17 mouse cellular contexts compared by ENCODE assay signal in genomic region chr12:80098825-80099224, GRCm38 (mm10). TPM values are rescaled to one million over a fixed set of nuclear protein-coding genes. Genes with fewer than 3 reads are reported as not detected.
DNase-seq lines count a peak whose midpoint lies in the region; ATAC-seq and TF ChIP-seq lines count a peak whose summit lies in the region.
"Had no signal": no experiment of that assay in that cellular context is flagged by ENCODE, and none has a peak within 500 bp of the region (broad histone marks: within the 10 kb centered on the region; RNA-seq: fewer than 3 reads in every experiment).

No protein-coding gene starts in this region.

- H3K36me3 ChIP-seq in kidney, embryonic 14.5 days (ENCODE audit: control insufficient read depth, insufficient read depth, low read length): no peaks in the 10 kb centered on the region
- no peaks in the 10 kb centered on the region for H3K36me3 ChIP-seq in heart, embryonic 12.5 days
- H3K36me3 ChIP-seq: forebrain, embryonic 12.5 days; heart, embryonic 13.5 days; midbrain, embryonic 12.5 days; neural tube, embryonic 13.5 days had no signal

- H3K27ac ChIP-seq in kidney, embryonic 14.5 days (ENCODE audit: low read depth, low read length): peak overlapping the region; percentile 14; the same call in 1 of the 2 replicates
- H3K27ac ChIP-seq in embryonic fibroblast, embryonic 13.5 days (ENCODE audit: insufficient read depth, low read length): peak overlapping the region; percentile 4; the same call in 1 of the 2 replicates
- no peak overlapping the region for H3K27ac ChIP-seq in heart, embryonic 12.5 days (ENCODE audit: poor library complexity, severe bottlenecking)
- H3K27ac ChIP-seq: forebrain, embryonic 12.5 days; heart, embryonic 13.5 days; hindbrain, postnatal 0 days; midbrain, embryonic 12.5 days; neural tube, embryonic 13.5 days had no signal

- no peak overlapping the region for H3K4me2 ChIP-seq in kidney, embryonic 14.5 days (replicated peaks; ENCODE audit: low read depth, low read length)
- H3K4me2 ChIP-seq in heart, embryonic 12.5 days: no peak overlapping the region
- H3K4me2 ChIP-seq: forebrain, embryonic 12.5 days; heart, embryonic 13.5 days; liver, embryonic 11.5 days; midbrain, embryonic 12.5 days; neural tube, embryonic 13.5 days had no signal

- H3K9me3 ChIP-seq in kidney, embryonic 14.5 days (ENCODE audit: control insufficient read depth, low read length): no peaks in the 10 kb centered on the region
- no peaks in the 10 kb centered on the region for H3K9me3 ChIP-seq in heart, embryonic 12.5 days (replicated peaks)
- H3K9me3 ChIP-seq: forebrain, embryonic 12.5 days; heart, embryonic 13.5 days; midbrain, embryonic 12.5 days; neural tube, embryonic 13.5 days had no signal

- H3K4me3 ChIP-seq in kidney, embryonic 14.5 days (ENCODE audit: low read length): no peak overlapping the region
- H3K4me3 ChIP-seq in embryonic fibroblast, embryonic 13.5 days (ENCODE audit: insufficient read depth, low read length): no peak overlapping the region
- no peak overlapping the region for H3K4me3 ChIP-seq in heart, embryonic 12.5 days
- H3K4me3 ChIP-seq: forebrain, embryonic 12.5 days; heart, embryonic 13.5 days; midbrain, embryonic 12.5 days; neural tube, embryonic 13.5 days had no signal

- no peak for DNase-seq in kidney, postnatal 14 days
- DNase-seq in NIH3T3 (ENCODE audit: low read depth): peak; percentile 61
- peak; percentile 66 for DNase-seq in lung, postnatal 36 days
- no peak for DNase-seq in cerebellum, adult 18-20 months
- DNase-seq: cerebellum, postnatal 10 days; gastrocnemius, postnatal 14 days; heart, postnatal 36 days; kidney, adult 9 months had no signal

- WGBS in kidney, embryonic 14.5 days: 91% methylated on average over 1 of the region's 1 CpGs
- 93% methylated on average over 1 of the region's 1 CpGs for WGBS in heart, embryonic 12.5 days

- ATAC-seq in kidney, embryonic 14.5 days (ENCODE audit: low FRiP score, low TSS enrichment): no peak
- no peak for ATAC-seq in heart, embryonic 12.5 days (ENCODE audit: insufficient number of reproducible peaks, low FRiP score)
- ATAC-seq: hindbrain, postnatal 0 days had no signal

- peaks cover 23% of the 10 kb centered on the region; the same call in 1 of the 2 replicates for H3K4me1 ChIP-seq in kidney, embryonic 14.5 days (ENCODE audit: control insufficient read depth, insufficient read depth, low read length)
- peaks cover 2% of the 10 kb centered on the region; the same call in 1 of the 2 replicates for H3K4me1 ChIP-seq in embryonic fibroblast, embryonic 13.5 days (ENCODE audit: control insufficient read depth, insufficient read depth, low read length)
- H3K4me1 ChIP-seq in heart, embryonic 12.5 days (replicated peaks): peaks cover 17% of the 10 kb centered on the region
- H3K4me1 ChIP-seq: forebrain, embryonic 12.5 days; neural tube, embryonic 13.5 days had no signal

- H3K9ac ChIP-seq in kidney, embryonic 14.5 days (ENCODE audit: low read depth, low read length): no peak overlapping the region
- no peak overlapping the region for H3K9ac ChIP-seq in heart, embryonic 12.5 days
- H3K9ac ChIP-seq: forebrain, embryonic 12.5 days; heart, embryonic 13.5 days; midbrain, embryonic 12.5 days; neural tube, embryonic 13.5 days had no signal

- no peaks in the 10 kb centered on the region for H3K27me3 ChIP-seq in kidney, embryonic 14.5 days (ENCODE audit: control insufficient read depth, insufficient read depth, low read length)
- no peaks in the 10 kb centered on the region for H3K27me3 ChIP-seq in heart, embryonic 12.5 days (replicated peaks)
- H3K27me3 ChIP-seq: forebrain, embryonic 12.5 days; heart, embryonic 13.5 days; midbrain, embryonic 12.5 days; neural tube, embryonic 13.5 days had no signal

- no peak for TF ChIP-seq POLR2A in embryonic fibroblast, embryonic 13.5 days (IDR thresholded peaks at IDR 0.05; ENCODE audit: low read depth, low read length)

- no peak for TF ChIP-seq CTCF in embryonic fibroblast, embryonic 13.5 days (IDR thresholded peaks at IDR 0.05; ENCODE audit: borderline replicate concordance, insufficient read depth, low read length)

RNA-seq across cellular contexts. Expression of gene Zfp36l1, which starts 14.0 kb away (rescaled TPM):
- 166 and 175 TPM in 2 replicates for polyA plus RNA-seq in kidney, embryonic 14.5 days (2014; fragmentation: Nextera tagmentation; extraction: Ambion mirVana)
- polyA plus RNA-seq in embryonic fibroblast, embryonic 13.5 days (2011; ENCODE audit: insufficient read length, low read depth, missing spikeins): 72.6 and 139 TPM in 2 replicates
- polyA plus RNA-seq in heart, embryonic 12.5 days (2016; fragmentation: Nextera tagmentation; extraction: Ambion mirVana): 98.4 and 101 TPM in 2 replicates

Comparison
In these comparisons a context has a peak if more than half of its experiments do, and no peak if none do; other contexts are left out.
1. DNase-seq: peak in NIH3T3 (single experiment) and lung, postnatal 36 days (single experiment); none in kidney, postnatal 14 days (single experiment) and cerebellum, adult 18-20 months (0 of 2).